Mouse (Mus musculus): ENCODE measurements around the gene Dpp6. TPM values are rescaled to one million over a fixed set of nuclear protein-coding genes. Genes with fewer than 3 reads are reported as not detected.

Gene Dpp6
- polyA plus RNA-seq, 1 experiment from 2014 or later = 1.0 TPM

DNA sequence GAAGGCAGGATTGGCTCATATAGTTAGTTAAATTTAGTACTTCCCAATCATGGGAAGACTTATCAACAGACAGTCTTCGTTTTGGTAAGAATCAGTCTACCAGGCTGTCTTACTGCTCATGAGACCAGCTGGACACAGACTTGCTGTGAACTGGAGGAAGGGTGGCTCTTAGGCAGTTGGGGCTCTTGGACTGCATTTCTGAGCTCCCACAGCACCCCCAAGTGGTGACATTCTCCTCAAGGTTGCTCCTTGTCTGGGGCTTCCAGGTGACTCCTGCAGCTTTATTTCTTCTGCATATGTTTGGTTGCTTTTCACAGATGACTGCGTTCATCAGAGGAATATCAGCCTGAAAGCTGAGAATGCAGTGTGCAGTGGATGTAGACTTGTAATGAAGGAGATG, 218.9 kb downstream of the Dpp6 start:
- WGBS = 25% methylated on average over 2 of the region's 2 CpGs
- Histone ChIP-seq H3K27ac (replicated peaks) (no peak overlapping the region), H3K27me3 (ENCODE audit: control insufficient read depth, insufficient read depth, low read length) (no peaks in the 10 kb centered on the region), H3K4me1 (replicated peaks; ENCODE audit: control insufficient read depth, insufficient read depth) (no peaks in the 10 kb centered on the region), H3K9me3 (ENCODE audit: control insufficient read depth, low read length) (no peaks in the 10 kb centered on the region), H3K36me3 (ENCODE audit: control insufficient read depth, insufficient read depth, low read length) (no peaks in the 10 kb centered on the region), H3K9ac (ENCODE audit: low read length) (no peak overlapping the region), H3K4me2 (replicated peaks; ENCODE audit: low read depth) (no peak overlapping the region), H3K4me3 (ENCODE audit: low read depth, low read length) (no peak overlapping the region)
- TF ChIP-seq EP300 (optimal IDR thresholded peaks at IDR 0.05) (no peak), CTCF (IDR thresholded peaks at IDR 0.05; ENCODE audit: low read depth) (peak; percentile 36; the same call in 1 of the 2 replicates)
- DNase-seq (ENCODE audit: low spot score) (peak; percentile 14), ATAC-seq (ENCODE audit: low FRiP score, low TSS enrichment) (no peak)

DNA sequence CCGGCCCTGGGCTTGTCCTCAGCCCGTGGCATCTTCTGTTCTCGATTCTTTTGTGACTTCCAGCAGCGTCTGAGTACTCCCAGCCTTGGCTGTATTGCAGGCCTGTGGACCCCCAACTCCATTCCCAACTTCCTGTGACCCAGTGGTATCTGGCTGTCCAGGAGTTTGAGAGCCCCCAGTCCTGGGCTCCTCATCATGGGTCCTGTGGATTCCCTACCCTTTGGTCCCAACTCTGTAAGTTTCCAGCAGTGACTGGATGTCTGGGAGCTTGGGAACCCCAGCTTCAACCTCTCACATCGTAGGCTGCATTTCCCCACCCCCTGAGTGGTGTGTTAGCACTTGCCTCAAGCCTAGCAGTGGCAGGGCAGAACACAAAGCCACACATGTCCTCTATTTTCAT, 220.8 kb downstream of the Dpp6 start:
- no peak for TF ChIP-seq CTCF (IDR thresholded peaks at IDR 0.05; ENCODE audit: low read depth)
- TF ChIP-seq EP300 (optimal IDR thresholded peaks at IDR 0.05) = no peak
- Histone ChIP-seq H3K4me3 (ENCODE audit: low read depth, low read length) (no peak overlapping the region), H3K27me3 (ENCODE audit: control insufficient read depth, insufficient read depth, low read length) (no peaks in the 10 kb centered on the region), H3K36me3 (ENCODE audit: control insufficient read depth, insufficient read depth, low read length) (no peaks in the 10 kb centered on the region), H3K9me3 (ENCODE audit: control insufficient read depth, low read length) (no peaks in the 10 kb centered on the region), H3K27ac (replicated peaks) (no peak overlapping the region), H3K9ac (ENCODE audit: low read length) (no peak overlapping the region), H3K4me2 (replicated peaks; ENCODE audit: low read depth) (no peak overlapping the region), H3K4me1 (replicated peaks; ENCODE audit: control insufficient read depth, insufficient read depth) (no peaks in the 10 kb centered on the region)
- WGBS = 56% methylated on average over 5 of the region's 5 CpGs
- ATAC-seq (ENCODE audit: low FRiP score, low TSS enrichment) (no peak), DNase-seq (ENCODE audit: low spot score) (no peak)

DNA sequence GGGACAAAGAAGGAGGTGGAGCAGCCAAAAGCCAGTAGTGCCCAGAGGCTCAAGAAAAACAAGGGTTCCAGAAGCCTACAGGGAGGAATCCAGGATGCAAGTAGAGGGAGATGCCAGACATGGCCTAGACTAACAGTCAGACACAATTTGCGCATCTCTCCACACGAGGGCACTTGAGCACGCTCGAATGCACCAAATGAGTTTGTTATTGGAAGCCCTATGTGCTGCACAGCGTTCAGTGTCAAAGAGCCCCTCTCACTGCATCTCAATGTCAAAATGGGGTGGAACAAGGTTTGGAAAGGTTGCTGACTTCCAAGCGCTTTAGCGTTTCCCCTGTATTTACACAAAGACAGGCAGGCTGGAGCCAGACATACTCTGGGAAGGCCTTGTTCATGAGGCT, 231.2 kb downstream of the Dpp6 start:
- Histone ChIP-seq H3K9me3 (ENCODE audit: control insufficient read depth, low read length) (no peaks in the 10 kb centered on the region), H3K27me3 (ENCODE audit: control insufficient read depth, insufficient read depth, low read length) (0 out of 2 replicates have a peak, but pooled peaks cover 2% of the 10 kb centered on the region), H3K27ac (replicated peaks) (no peak overlapping the region), H3K4me1 (replicated peaks; ENCODE audit: control insufficient read depth, insufficient read depth) (no peaks in the 10 kb centered on the region), H3K36me3 (ENCODE audit: control insufficient read depth, insufficient read depth, low read length) (no peaks in the 10 kb centered on the region), H3K4me2 (replicated peaks; ENCODE audit: low read depth) (no peak overlapping the region), H3K4me3 (ENCODE audit: low read depth, low read length) (no peak overlapping the region), H3K9ac (ENCODE audit: low read length) (no peak overlapping the region)
- 23% methylated on average over 7 of the region's 7 CpGs for WGBS
- no peak for DNase-seq (ENCODE audit: low spot score)
- peak; percentile 44 for TF ChIP-seq CTCF (IDR thresholded peaks at IDR 0.05; ENCODE audit: low read depth)
- TF ChIP-seq EP300 (optimal IDR thresholded peaks at IDR 0.05) = no peak
- no peak for ATAC-seq (ENCODE audit: low FRiP score, low TSS enrichment)

DNA sequence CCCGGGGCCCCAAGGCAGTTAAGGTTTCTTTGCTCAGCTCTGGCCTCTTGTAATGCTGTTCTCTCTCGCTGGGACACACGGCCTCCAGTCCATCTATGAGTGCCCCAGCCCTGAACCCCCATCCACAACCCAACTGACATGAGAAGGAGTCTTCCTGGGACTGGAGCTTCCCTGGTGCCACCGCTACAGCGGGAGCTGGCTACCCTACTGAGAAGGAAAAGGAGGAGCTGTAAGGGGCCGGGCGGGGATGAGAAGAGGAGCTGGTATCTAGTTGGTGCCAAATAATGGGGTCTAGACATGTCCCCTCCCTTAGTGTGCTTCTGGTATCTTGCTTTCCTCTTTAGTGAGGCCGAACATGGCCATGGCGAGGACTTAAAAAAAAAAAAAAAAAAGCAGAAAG, 231.9 kb downstream of the Dpp6 start:
- Histone ChIP-seq H3K9ac (ENCODE audit: low read length) (no peak overlapping the region), H3K27ac (replicated peaks) (no peak overlapping the region), H3K4me2 (replicated peaks; ENCODE audit: low read depth) (no peak overlapping the region; the same call in 1 of the 2 replicates), H3K4me3 (ENCODE audit: low read depth, low read length) (no peak overlapping the region), H3K27me3 (ENCODE audit: control insufficient read depth, insufficient read depth, low read length) (0 out of 2 replicates have a peak, but pooled peaks cover 2% of the 10 kb centered on the region), H3K36me3 (ENCODE audit: control insufficient read depth, insufficient read depth, low read length) (no peaks in the 10 kb centered on the region), H3K4me1 (replicated peaks; ENCODE audit: control insufficient read depth, insufficient read depth) (no peaks in the 10 kb centered on the region), H3K9me3 (ENCODE audit: control insufficient read depth, low read length) (no peaks in the 10 kb centered on the region)
- ATAC-seq (ENCODE audit: low FRiP score, low TSS enrichment) (no peak), DNase-seq (ENCODE audit: low spot score) (no peak)
- WGBS = 8% methylated on average over 8 of the region's 9 CpGs
- TF ChIP-seq CTCF (IDR thresholded peaks at IDR 0.05; ENCODE audit: low read depth) (no peak), EP300 (optimal IDR thresholded peaks at IDR 0.05) (no peak)

DNA sequence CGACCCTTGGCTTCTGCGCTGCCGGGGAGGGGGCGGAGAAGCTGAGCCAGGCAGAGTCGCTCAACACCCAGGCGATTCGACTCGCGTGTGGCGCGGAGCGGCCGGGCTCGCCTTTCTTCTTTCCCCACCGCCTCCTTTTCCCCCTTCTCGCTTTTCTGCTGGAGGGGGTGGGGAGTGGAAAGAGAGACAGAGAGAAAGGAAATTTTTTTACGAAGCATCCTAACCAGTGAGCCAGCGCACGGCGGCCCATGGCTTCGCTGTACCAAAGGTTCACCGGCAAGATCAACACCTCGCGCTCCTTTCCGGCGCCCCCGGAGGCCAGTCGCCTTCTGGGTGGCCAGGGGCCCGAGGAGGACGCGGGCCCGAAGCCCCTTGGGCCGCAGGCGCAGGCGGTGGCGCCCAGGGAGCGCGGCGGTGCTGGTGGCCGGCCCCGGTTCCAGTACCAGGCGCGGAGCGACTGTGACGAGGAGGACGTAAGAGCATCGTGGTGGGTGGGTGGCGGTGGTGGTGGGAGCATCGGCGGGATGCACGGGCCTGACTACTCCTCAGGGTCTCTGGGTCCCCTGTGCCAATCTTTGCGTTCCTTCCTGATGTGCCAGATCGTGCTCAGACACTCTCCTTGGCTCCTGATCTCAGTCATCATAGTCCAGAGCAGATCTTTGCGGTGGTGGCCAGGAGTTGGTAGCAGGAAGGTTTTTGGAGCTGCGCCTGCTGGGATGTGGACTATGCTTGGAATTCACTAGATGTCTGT, 232.5 kb downstream of the Dpp6 start:
- H3K27me3 ChIP-seq (ENCODE audit: control insufficient read depth, insufficient read depth, low read length) = 0 out of 2 replicates have a peak, but pooled peaks cover 2% of the 10 kb centered on the region
- 2% methylated on average over 55 of the region's 55 CpGs for WGBS
- H3K4me1 ChIP-seq (replicated peaks; ENCODE audit: control insufficient read depth, insufficient read depth) = no peaks in the 10 kb centered on the region
- H3K4me2 ChIP-seq (replicated peaks; ENCODE audit: low read depth) = no peak overlapping the region; the same call in 1 of the 2 replicates
- no peaks in the 10 kb centered on the region for H3K9me3 ChIP-seq (ENCODE audit: control insufficient read depth, low read length)
- H3K9ac ChIP-seq (ENCODE audit: low read length) = no peak overlapping the region
- no peak for TF ChIP-seq EP300 (optimal IDR thresholded peaks at IDR 0.05)
- no peak for TF ChIP-seq CTCF (IDR thresholded peaks at IDR 0.05; ENCODE audit: low read depth)
- no peaks in the 10 kb centered on the region for H3K36me3 ChIP-seq (ENCODE audit: control insufficient read depth, insufficient read depth, low read length)
- H3K4me3 ChIP-seq (ENCODE audit: low read depth, low read length) = peak overlapping the region; percentile 17
- DNase-seq (ENCODE audit: low spot score) (no peak), ATAC-seq (ENCODE audit: low FRiP score, low TSS enrichment) (no peak)
- no peak overlapping the region for H3K27ac ChIP-seq (replicated peaks)

DNA sequence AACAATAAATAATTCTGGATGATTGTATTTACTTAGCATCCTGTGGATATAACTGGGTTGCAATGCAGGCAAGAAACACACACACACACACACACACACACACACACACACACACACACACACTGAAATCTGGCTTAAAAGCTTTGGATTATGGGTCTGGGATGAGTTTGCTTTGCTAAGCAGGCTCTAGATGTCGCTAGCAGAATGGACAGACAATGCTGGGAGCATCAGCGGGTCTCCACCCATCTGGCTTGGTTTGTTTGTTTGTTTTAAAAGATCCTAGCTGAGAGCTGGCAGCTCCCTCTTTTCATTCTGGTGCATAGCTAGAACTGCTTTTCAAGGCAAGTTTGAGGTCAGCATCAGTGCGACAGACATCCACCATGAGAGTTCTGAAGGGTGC, 234.2 kb downstream of the Dpp6 start:
- no peak overlapping the region for H3K9ac ChIP-seq (ENCODE audit: low read length)
- H3K9me3 ChIP-seq (ENCODE audit: control insufficient read depth, low read length) = no peaks in the 10 kb centered on the region
- WGBS = 46% methylated on average over 3 of the region's 3 CpGs
- H3K27ac ChIP-seq (replicated peaks) = no peak overlapping the region
- no peak for DNase-seq (ENCODE audit: low spot score)
- ATAC-seq (ENCODE audit: low FRiP score, low TSS enrichment) = no peak
- H3K27me3 ChIP-seq (ENCODE audit: control insufficient read depth, insufficient read depth, low read length) = 0 out of 2 replicates have a peak, but pooled peaks cover 2% of the 10 kb centered on the region
- H3K4me1 ChIP-seq (replicated peaks; ENCODE audit: control insufficient read depth, insufficient read depth) = no peaks in the 10 kb centered on the region
- H3K4me2 ChIP-seq (replicated peaks; ENCODE audit: low read depth) = no peak overlapping the region
- no peak overlapping the region for H3K4me3 ChIP-seq (ENCODE audit: low read depth, low read length)
- TF ChIP-seq CTCF (IDR thresholded peaks at IDR 0.05; ENCODE audit: low read depth) (no peak), EP300 (optimal IDR thresholded peaks at IDR 0.05) (no peak)
- no peaks in the 10 kb centered on the region for H3K36me3 ChIP-seq (ENCODE audit: control insufficient read depth, insufficient read depth, low read length)
